Mouse (Mus musculus) stomach, postnatal 0 days (tissue): ENCODE data around the gene Itpa.

Experiments used
- CTCF ChIP-seq: IDR thresholded peaks from 2 replicates; pipeline ENCODE4 v1.5.1; 2016; ENCODE audit warnings: antibody characterized with exemption, low read depth, mild to moderate bottlenecking, moderate library complexity
- EP300 ChIP-seq: optimal IDR thresholded peaks from 2 replicates; pipeline ENCODE3; 2016; ENCODE audit warnings: antibody characterized with exemption

DNA sequence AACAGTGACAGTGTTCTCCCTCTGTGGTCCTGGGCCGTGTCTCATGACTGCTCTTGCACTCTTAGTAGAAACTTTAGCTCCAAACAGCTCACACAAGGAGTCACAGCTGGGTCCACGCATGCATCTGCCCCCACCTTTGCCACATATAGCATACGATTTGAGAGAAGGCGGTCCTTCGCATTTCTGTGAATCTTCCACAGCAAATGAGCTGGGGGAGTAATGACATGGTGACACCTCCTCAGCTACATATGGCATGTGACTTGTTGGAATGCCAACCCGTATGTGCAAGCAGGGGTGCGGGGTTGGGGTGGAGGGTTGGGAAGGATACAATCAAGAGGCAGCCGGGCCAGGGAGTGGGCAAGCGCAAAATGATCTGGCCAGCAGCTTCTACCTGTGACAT, 10.9 kb upstream of the Itpa start:
- TF ChIP-seq CTCF = no peak
- TF ChIP-seq EP300 = no peak
